Mouse (Mus musculus) megakaryocyte, embryonic 14.5 days (primary cell): Measurements from ENCODE around the gene Kcnh4.

Experiments used
- FLI1 ChIP-seq: IDR thresholded peaks from 2 replicates; pipeline ENCODE4 v1.6.1; 2012; ENCODE audit warnings: low read length, inconsistent platforms, mixed read lengths
- GATA1 ChIP-seq: IDR thresholded peaks from 3 replicates; pipeline ENCODE4 v1.6.1; 2012; ENCODE audit warnings: mixed read lengths, low read length, inconsistent platforms, borderline replicate concordance

DNA sequence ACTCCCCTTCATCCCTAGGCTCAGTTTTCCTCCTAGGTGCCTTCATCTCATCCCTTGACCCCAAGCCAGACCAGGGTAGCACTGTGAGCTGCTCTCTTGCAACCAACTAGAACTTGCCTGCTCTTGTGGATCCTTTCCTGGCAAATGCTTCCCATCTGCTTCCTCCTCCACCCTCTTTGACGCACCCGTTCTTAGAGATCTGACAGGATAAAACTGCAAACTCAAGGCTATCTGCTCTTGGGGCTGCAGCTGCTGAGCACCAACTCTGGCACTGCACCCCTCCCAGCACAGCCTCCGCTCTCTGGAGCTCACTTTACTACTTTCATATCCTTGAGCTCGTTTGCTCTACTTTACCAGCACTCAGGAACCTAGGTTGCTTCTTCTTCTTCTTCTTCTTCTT, 11.1 kb downstream of the Kcnh4 start:
- TF ChIP-seq GATA1 (no peak), FLI1 (no peak)
